Mouse (Mus musculus) ovary, postnatal 36 days (tissue): ENCODE measurements around the gene Sphkap.

Source experiments
- DNase-seq: peaks from one replicate; pipeline ENCODE4 v3.0.0; 2022; ENCODE audit warnings: low spot score, mixed read lengths

Sphkap gene

DNA sequence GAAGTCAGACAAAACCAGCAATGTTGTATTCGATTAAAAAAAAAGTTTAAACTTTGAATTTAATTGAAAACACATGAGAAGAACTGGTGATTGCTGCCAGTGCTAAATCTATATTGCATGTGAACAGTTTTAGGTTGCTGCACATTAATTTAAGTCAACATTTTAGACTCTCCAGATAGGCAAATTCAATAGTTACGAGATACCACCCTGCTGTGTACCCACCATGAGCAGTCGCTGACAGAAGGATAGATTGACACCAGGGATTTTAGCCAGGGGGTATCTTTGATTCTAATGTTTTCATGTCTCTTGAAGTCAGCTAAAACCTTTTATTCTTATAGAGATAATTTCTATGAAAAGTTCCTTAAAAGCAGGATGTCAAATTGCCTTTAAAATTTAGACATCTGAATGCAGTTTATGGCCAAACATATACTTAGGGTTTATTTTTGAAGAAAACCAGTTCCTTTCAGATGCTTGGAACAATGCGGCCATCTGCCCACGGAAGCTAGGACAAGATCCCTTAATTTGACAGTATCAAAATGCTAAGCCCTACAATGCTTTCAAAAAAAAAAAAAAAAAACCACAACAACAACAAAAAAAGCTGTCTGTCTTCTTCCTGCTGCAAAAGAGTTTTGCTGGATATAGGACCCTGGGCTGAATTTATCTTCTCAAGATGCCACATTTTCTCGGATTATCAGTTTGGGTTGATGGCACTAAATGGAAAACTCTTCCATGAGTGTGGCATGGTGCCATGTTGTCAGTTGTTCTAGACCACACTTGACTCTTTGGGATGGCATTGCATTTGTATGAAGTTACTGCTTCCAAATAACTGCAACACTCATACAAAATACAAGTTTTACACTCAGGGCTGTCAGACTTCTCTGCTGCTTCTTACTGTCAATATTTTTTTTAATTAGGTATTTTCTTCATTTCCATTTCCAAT, 110.6 kb downstream of the Sphkap start:
- no peak for DNase-seq

DNA sequence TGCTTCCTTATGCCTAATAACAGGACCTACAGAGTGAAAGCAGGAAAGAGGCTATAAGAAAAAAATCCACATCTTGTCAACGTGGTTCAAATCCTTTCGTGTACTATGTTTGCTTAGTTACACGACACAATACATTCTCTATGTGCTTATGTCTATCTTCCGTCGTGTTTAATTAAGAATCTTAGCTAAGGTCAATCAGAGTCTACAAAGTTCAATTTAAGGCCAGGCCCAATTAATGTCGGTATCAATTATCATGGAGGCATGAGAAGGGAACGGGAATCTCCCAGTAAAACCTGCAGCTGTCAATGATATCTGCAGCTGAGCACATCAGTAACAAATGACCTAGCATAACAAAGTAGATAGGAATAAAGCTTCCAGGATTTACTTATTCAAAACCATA, 122.1 kb downstream of the Sphkap start:
- DNase-seq = no peak

DNA sequence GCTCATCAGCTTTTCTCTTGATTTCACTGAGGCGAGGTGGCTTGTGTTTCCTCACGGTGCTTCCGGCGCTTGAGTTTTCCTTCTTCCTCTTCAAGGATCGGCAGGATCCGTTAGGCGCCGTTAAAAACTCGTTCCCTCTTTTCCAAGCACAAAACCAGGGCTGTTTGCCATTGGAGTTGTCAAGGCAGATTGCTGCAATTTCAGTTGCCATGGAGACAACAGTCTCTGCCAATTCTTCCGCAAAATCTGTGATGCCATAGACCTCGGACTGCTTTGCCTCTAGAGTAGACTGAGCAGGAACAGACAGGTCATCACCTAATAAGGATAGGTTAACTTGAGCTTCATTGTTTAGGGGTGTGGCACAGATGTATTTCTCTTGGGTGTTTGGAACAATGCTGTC, 131.0 kb downstream of the Sphkap start:
- DNase-seq = no peak

- no peak for DNase-seq
Measured at GRCm38 (mm10) chr1:83276637-83277036, 131.4 kb downstream of the Sphkap start.

DNA sequence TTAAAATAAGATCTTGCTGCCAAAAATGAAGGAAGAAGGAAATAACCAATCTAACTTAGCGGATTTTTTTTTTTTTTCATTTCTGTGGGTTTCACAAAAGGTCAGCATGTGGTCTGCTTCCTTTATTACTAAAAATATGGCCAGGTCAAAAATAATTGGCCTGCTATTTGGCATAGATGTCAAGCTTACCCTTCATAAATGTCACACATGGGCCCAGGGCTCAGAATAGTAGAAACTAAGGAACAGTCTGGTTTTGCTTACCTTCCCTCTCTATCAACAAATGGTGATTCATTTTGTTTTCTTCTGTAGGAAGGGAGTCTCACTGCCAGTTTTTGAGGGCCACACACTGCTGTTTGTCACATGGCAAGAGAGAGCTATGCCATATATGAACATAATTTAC, 156.3 kb downstream of the Sphkap start:
- DNase-seq = no peak

DNA sequence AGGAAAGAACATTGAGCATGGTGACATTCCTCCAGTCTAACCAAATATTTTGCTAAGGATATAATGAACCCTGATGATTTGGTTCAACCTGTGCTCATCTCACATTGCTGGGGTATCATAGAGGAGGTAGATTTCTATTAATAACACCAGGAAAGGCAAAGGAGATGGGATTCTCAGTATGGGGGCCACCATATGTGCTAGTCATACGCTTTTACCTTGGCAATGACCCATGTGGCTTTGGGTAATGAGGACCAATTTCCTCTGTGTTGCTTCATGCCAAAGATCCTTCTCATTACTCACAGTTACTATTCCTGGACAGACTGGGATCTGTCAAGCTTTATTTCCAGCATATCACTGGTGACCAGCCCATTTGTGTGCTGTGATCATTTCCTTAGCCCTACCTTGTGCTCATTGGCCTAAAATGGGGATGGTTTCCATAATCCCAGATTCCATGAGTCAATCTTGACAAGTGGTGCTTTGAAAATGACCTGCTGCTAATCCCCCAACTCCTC, 159.7 kb downstream of the Sphkap start:
- DNase-seq = no peak

- no peak for DNase-seq
Measured at GRCm38 (mm10) chr1:83227946-83228345, 180.1 kb downstream of the Sphkap start.

DNA sequence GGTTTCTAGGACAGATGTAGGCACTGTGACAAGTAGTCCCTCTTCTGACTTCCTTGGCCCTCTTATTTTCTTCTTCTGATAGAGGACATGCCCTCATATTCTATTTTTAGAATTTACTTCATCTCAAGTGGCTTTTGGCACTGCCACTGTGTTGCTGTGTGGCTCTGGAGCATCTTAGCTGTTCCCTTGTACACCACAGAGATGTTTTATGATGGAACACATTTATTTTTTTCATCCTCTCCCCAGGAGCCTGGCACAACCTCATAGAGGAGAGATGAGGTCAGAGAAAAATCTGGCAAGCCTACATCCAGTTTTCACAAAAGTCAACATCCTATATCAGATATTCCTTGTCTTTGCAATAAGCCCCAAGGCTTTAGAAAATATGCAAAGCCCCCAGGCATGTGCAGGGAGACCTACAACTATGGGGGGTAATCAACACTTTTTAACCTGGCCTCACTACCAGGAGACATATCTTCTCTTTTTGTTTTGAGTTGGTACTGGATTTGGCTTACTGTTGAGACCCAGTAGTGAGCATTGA, 183.5 kb downstream of the Sphkap start:
- DNase-seq = no peak

GRCm38 (mm10) chr1:83223072-83223471, 184.9 kb downstream of the Sphkap start:
- no peak for DNase-seq

GRCm38 (mm10) chr1:83218260-83218659, 189.7 kb downstream of the Sphkap start:
- no peak for DNase-seq

- no peak for DNase-seq
Measured at GRCm38 (mm10) chr1:83209981-83210380, 198.0 kb downstream of the Sphkap start.
